Mouse (Mus musculus) MEL (cell line): ENCODE data around the gene Echdc3. TPM values are rescaled to one million over a fixed set of nuclear protein-coding genes. Genes with fewer than 3 reads are reported as not detected.

ENCODE experiments used
- DNase-seq: peaks from one replicate; pipeline ENCODE4 v3.0.0; 2011; ENCODE audit warnings: low read depth, low spot score
- H3K27ac ChIP-seq: 2 replicates; pipeline ENCODE4 v1.5.1; 2012; ENCODE audit warnings: low read depth, mild to moderate bottlenecking, control low read depth, low read length, moderate library complexity; ENCODE audit not compliant: control insufficient read depth
- H3K27me3 ChIP-seq, 2 experiments: fragments of 150-350 bp in 1 of 2; sonication (generic) in 1 of 2; 2 replicates each; pipeline ENCODE4 v1.6.1; 2012; ENCODE audit warnings: low read length in 2 of 2, mild to moderate bottlenecking in 2 of 2, improper control_type of control experiment in 1 of 2, moderate library complexity in 1 of 2; ENCODE audit not compliant: insufficient read depth in 2 of 2, control insufficient read depth in 1 of 2
- H3K36me3 ChIP-seq, 2 experiments: 2 replicates each; pipeline ENCODE4 v1.6.1; 2012 to 2014; ENCODE audit warnings: low read length in 2 of 2, improper control_type of control experiment in 1 of 2, inconsistent platforms in 1 of 2, mild to moderate bottlenecking in 1 of 2; ENCODE audit not compliant: insufficient read depth in 2 of 2, control insufficient read depth in 1 of 2
- H3K4me1 ChIP-seq, 2 experiments: fragments of 150-350 bp in 1 of 2; sonication (generic) in 1 of 2; 2 replicates each; pipeline ENCODE4 v1.6.1; 2012; ENCODE audit warnings: low read length in 2 of 2, improper control_type of control experiment in 1 of 2, mild to moderate bottlenecking in 1 of 2; ENCODE audit not compliant: insufficient read depth in 2 of 2, control insufficient read depth in 1 of 2
- H3K4me3 ChIP-seq, 2 experiments: fragments of 150-350 bp in 1 of 2; sonication (generic) in 1 of 2; 2 replicates each; pipeline ENCODE4 v1.5.1; 2012; ENCODE audit warnings: low read depth in 2 of 2, low read length in 2 of 2, mild to moderate bottlenecking in 2 of 2, moderate library complexity in 2 of 2, control low read depth in 1 of 2, improper control_type of control experiment in 1 of 2; ENCODE audit not compliant: control insufficient read depth in 1 of 2, insufficient read depth in 1 of 2
- H3K79me2 ChIP-seq: 2 replicates; pipeline ENCODE4 v1.6.1; 2012; ENCODE audit warnings: mild to moderate bottlenecking, low read length, moderate library complexity; ENCODE audit not compliant: control insufficient read depth, poor library complexity, insufficient read depth
- H3K9ac ChIP-seq: 2 replicates; pipeline ENCODE4 v1.6.1; 2012; ENCODE audit warnings: low read depth, mild to moderate bottlenecking, control low read depth, low read length, moderate library complexity; ENCODE audit not compliant: control insufficient read depth, poor library complexity, severe bottlenecking
- H3K9me3 ChIP-seq: fragments of 150-350 bp; sonication (generic); replicated peaks from 2 replicates; pipeline ENCODE4 v1.6.1; 2012; ENCODE audit warnings: mild to moderate bottlenecking, low read length, improper control_type of control experiment, moderate library complexity; ENCODE audit not compliant: insufficient read depth
- BHLHE40 ChIP-seq: IDR thresholded peaks from 2 replicates; pipeline ENCODE4 v1.6.1; 2012; ENCODE audit warnings: low read depth, mild to moderate bottlenecking, inconsistent platforms, low read length, improper control_type of control experiment, borderline replicate concordance
- CHD1 ChIP-seq: IDR thresholded peaks from 2 replicates; pipeline ENCODE4 v1.6.1; 2012; ENCODE audit warnings: low read depth, mild to moderate bottlenecking, inconsistent platforms, low read length, improper control_type of control experiment
- ETS1 ChIP-seq: IDR thresholded peaks from 2 replicates; pipeline ENCODE4 v1.6.1; 2012; ENCODE audit warnings: low read depth, mild to moderate bottlenecking, inconsistent platforms, low read length, improper control_type of control experiment, moderate library complexity
- GABPA ChIP-seq: IDR thresholded peaks from 2 replicates; pipeline ENCODE4 v1.6.1; 2012; ENCODE audit warnings: low read depth, mild to moderate bottlenecking, inconsistent platforms, low read length, improper control_type of control experiment, moderate library complexity
- GATA1 ChIP-seq: IDR thresholded peaks from 2 replicates; pipeline ENCODE4 v1.6.1; 2011; ENCODE audit warnings: low read depth, low read length, improper control_type of control experiment
- HCFC1 ChIP-seq: IDR thresholded peaks from 2 replicates; pipeline ENCODE4 v1.6.1; 2012; ENCODE audit warnings: low read depth, mild to moderate bottlenecking, inconsistent platforms, low read length, improper control_type of control experiment, moderate library complexity
- JUND ChIP-seq: IDR thresholded peaks from 2 replicates; pipeline ENCODE4 v1.6.1; 2011; ENCODE audit warnings: low read depth, mild to moderate bottlenecking, improper control_type of control experiment, low read length
- MAFK ChIP-seq: IDR thresholded peaks from 2 replicates; pipeline ENCODE4 v1.6.1; 2011; ENCODE audit warnings: low read depth, mild to moderate bottlenecking, low read length, improper control_type of control experiment, borderline replicate concordance
- MAX ChIP-seq: IDR thresholded peaks from 2 replicates; pipeline ENCODE4 v1.6.1; 2011; ENCODE audit warnings: low read length, improper control_type of control experiment
- MEF2A ChIP-seq: IDR thresholded peaks from 2 replicates; pipeline ENCODE4 v1.6.1; 2014; ENCODE audit warnings: low read depth, mild to moderate bottlenecking, inconsistent platforms, low read length, improper control_type of control experiment; ENCODE audit not compliant: poor library complexity, insufficient replicate concordance, severe bottlenecking; ENCODE audit errors: extremely low read depth
- MXI1 ChIP-seq: IDR thresholded peaks from 2 replicates; pipeline ENCODE4 v1.6.1; 2011; ENCODE audit warnings: mild to moderate bottlenecking, low read depth, low read length, improper control_type of control experiment
- MYC ChIP-seq: IDR thresholded peaks from 2 replicates; pipeline ENCODE4 v1.6.1; 2011; ENCODE audit warnings: low read depth, mild to moderate bottlenecking, low read length, improper control_type of control experiment, moderate library complexity
- POLR2A ChIP-seq, 2 experiments: IDR thresholded peaks; 2 replicates each; pipeline ENCODE4 v1.6.1; 2011 to 2012; ENCODE audit warnings: low read length in 2 of 2, mild to moderate bottlenecking in 2 of 2, control low read depth in 1 of 2, improper control_type of control experiment in 1 of 2, low read depth in 1 of 2, moderate library complexity in 1 of 2; ENCODE audit not compliant: control insufficient read depth in 1 of 2, insufficient read depth in 1 of 2, poor library complexity in 1 of 2
- RAD21 ChIP-seq: IDR thresholded peaks from 2 replicates; pipeline ENCODE4 v1.6.1; 2011; ENCODE audit warnings: mild to moderate bottlenecking, low read depth, low read length, improper control_type of control experiment
- SIN3A ChIP-seq: IDR thresholded peaks from 2 replicates; pipeline ENCODE4 v1.6.1; 2012; ENCODE audit warnings: low read length, improper control_type of control experiment, inconsistent platforms
- SMC3 ChIP-seq: IDR thresholded peaks from 2 replicates; pipeline ENCODE4 v1.6.1; 2011; ENCODE audit warnings: low read depth, low read length, improper control_type of control experiment
- USF1 ChIP-seq: IDR thresholded peaks from 2 replicates; pipeline ENCODE4 v1.6.1; 2014; ENCODE audit warnings: low read depth, mild to moderate bottlenecking, inconsistent platforms, low read length, improper control_type of control experiment, moderate library complexity
- ZKSCAN1 ChIP-seq: IDR thresholded peaks from 2 replicates; pipeline ENCODE4 v1.6.1; 2012; ENCODE audit warnings: low read depth, mild to moderate bottlenecking, inconsistent platforms, low read length, improper control_type of control experiment, moderate library complexity
- polyA plus RNA-seq, 2 experiments: library from polyadenylated mRNA; stranded (reverse) in 1 of 2; unstranded in 1 of 2; fragments of >175 nt in 1 of 2; fragments of >200 nt in 1 of 2; gene quantifications; 2 replicates each; pipeline versions ENCODE4 v1.2.1 to v1.2.4; 2012; ENCODE audit warnings: low replicate concordance in 2 of 2, low read depth in 1 of 2; ENCODE audit not compliant: insufficient read length in 2 of 2, insufficient read depth in 1 of 2, missing spikeins in 1 of 2
- total RNA-seq: library from RNA; depleted of rRNA; stranded (reverse); fragments of 300-350 nt; gene quantifications from 2 replicates; pipeline ENCODE4 v1.2.3, GENCODE M21; 2012

Gene Echdc3
- total and polyA plus RNA-seq, 3 experiments: not detected

GRCm38 (mm10) chr2:6259182-6259581 lies 46.3 kb upstream of the Echdc3 start:
- H3K79me2 ChIP-seq: no peaks in the 10 kb centered on the region
- peaks cover 0 to 18% of the 10 kb centered on the region in 2 experiments; a peak in 2 of 4 replicates for H3K36me3 ChIP-seq
- H3K27ac ChIP-seq: no peak overlapping the region
- H3K9ac ChIP-seq: no peak overlapping the region
- no peak overlapping the region for H3K4me3 ChIP-seq
- peaks cover 0 to 21% of the 10 kb centered on the region in 2 experiments for H3K4me1 ChIP-seq
- no peak for DNase-seq
- no peaks in the 10 kb centered on the region for H3K9me3 ChIP-seq
- H3K27me3 ChIP-seq: no peaks in the 10 kb centered on the region
- TF ChIP-seq RAD21 (no peak), MXI1 (no peak), POLR2A (IDR thresholded peaks at IDR 0.05; ENCODE audit: control insufficient read depth in 1 of 2, insufficient read depth in 1 of 2, low read depth in 1 of 2, low read length in 2 of 2, poor library complexity in 1 of 2) (no peak), MAX (no peak), MEF2A (no peak), USF1 (no peak), ETS1 (no peak), GATA1 (no peak), JUND (no peak), GABPA (no peak), CHD1 (no peak), HCFC1 (no peak), BHLHE40 (no peak), SIN3A (no peak), MAFK (no peak), ZKSCAN1 (no peak)

GRCm38 (mm10) chr2:6258026-6258425 lies 45.2 kb upstream of the Echdc3 start:
- peaks cover 0 to 13% of the 10 kb centered on the region in 2 experiments; a peak in 2 of 4 replicates for H3K36me3 ChIP-seq
- no peaks in the 10 kb centered on the region for H3K27me3 ChIP-seq

More at GRCm38 (mm10) chr2:6258026-6258425, 45.2 kb upstream of the Echdc3 start:
- no peak overlapping the region for H3K27ac ChIP-seq
- peak; percentile 72 for DNase-seq
- no peaks in the 10 kb centered on the region for H3K9me3 ChIP-seq
- no peak overlapping the region for H3K9ac ChIP-seq
- TF ChIP-seq MAX (0 out of 2 replicates have a peak, but pooled peaks have one; percentile 22), CHD1 (no peak), MYC (no peak), ETS1 (0 out of 2 replicates have a peak, but pooled peaks have one; percentile 22), MEF2A (no peak), SMC3 (no peak)
- TF ChIP-seq, all 39 proteins: peak for 2
- Histone ChIP-seq H3K4me1 (peaks cover 0 to 20% of the 10 kb centered on the region in 2 experiments), H3K4me3 (no peak overlapping the region), H3K79me2 (no peaks in the 10 kb centered on the region)
